Mouse (Mus musculus) gastrocnemius, adult 8-10 months (tissue): ENCODE data around the gene Olfr586. TPM values are rescaled to one million over a fixed set of nuclear protein-coding genes. Genes with fewer than 3 reads are reported as not detected.

Experiments used
- DNase-seq, 2 experiments: peaks; one replicate each; pipeline ENCODE4 v3.0.0; 2022; ENCODE audit warnings: low spot score in 2 of 2
- total RNA-seq, 4 experiments: library from RNA; stranded (reverse); gene quantifications; 2 replicates each; pipeline ENCODE4 v1.2.4; 2022

Gene Olfr586
- not detected for total RNA-seq

GRCm38 (mm10) chr7:103125538-103125937, at the start of gene Olfr586:
Olfr586 (minus strand) TSS chr7:103125638.
- no peak for DNase-seq

DNA sequence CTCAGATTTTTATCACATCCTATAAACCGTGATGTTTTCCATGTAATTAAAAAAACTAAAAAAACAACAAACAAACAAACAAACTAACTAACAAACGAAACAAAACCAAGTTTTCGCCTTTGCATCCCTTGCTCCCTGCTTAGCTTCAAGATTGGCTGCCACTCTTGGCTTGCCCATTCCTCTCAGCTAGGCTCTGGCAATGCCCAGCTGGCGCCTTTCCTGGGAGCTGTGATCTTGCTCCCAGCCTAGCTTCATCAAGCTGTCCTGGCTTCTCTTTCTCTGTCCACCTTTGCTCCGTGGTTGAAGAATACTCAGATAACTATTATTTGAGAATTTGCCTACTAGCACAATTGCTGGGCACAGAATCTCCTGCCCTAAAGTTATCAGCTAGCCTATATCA, 44.3 kb upstream of the Olfr586 start:
- no peak for DNase-seq

- no peak for DNase-seq
Observed at GRCm38 (mm10) chr7:103156256-103156655, 30.8 kb upstream of the Olfr586 start, which contains the start of gene Olfr589. Olfr589 (minus strand) TSS chr7:103156356.

GRCm38 (mm10) chr7:103140579-103140978, 15.1 kb upstream of the Olfr586 start, which contains the start of gene Olfr588-ps1:
Olfr588-ps1 (plus strand) TSS chr7:103140879.
- no peak for DNase-seq

DNA sequence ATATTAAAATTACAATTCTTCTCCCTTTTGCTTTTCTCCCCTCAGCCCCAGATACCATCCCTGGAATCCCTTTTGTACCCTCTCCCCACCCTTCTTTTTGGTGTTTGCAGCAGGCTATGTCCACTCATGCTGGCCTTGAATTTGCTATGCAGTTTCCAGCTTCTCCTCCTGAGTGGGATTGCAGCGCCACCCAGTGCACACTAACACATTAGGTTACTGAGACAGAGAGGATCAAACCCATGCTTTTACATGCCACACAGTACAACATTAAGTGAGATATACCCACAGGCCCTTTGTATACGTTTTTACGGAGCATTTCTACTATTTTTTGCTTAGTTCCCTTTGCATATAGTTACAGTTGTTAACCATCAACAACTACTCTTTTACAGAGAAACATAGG, 6.0 kb downstream of the Olfr586 start:
- DNase-seq, result no peak

GRCm38 (mm10) chr7:103097420-103097819, 28.0 kb downstream of the Olfr586 start, which contains the start of gene Olfr585:
Olfr585 (plus strand) TSS chr7:103097720.
- DNase-seq, result no peak

DNA sequence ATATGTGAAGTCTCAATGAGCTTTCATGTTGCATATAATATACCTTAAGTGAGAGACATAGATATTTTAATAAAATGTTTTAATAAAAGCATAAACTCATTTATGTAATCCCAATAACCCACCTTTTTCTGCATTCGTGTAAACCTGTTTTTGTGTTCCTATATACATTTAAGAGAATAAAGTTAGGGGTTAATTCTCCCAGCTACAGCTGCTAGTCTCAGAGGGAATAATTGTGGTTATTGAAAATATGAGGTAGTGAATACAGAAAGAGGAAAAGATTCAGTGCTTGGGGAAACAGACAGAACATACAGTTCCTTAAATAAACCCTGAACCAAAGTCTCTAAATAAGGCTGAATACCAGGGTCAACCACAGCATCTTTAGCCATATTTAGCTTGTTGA, 43.9 kb downstream of the Olfr586 start, which contains the start of gene Olfr584:
Olfr584 (plus strand) TSS at position 301 of the 400 bp plus-strand sequence.
- no peak for DNase-seq

Other genes starting within 250 kb of the Olfr586 start
- not detected for gene Olfr568, start 248.5 kb downstream of the Olfr586 start, total RNA-seq
- not detected for gene Olfr569, start 234.8 kb downstream of the Olfr586 start, total RNA-seq
- not detected for gene Olfr570, start 231.1 kb downstream of the Olfr586 start, total RNA-seq
- not detected for gene Olfr571, start 208.1 kb downstream of the Olfr586 start, total RNA-seq
- gene Olfr572, start 201.2 kb downstream of the Olfr586 start, total RNA-seq, result not detected
- not detected for gene Olfr573-ps1, start 183.1 kb downstream of the Olfr586 start, total RNA-seq
- gene Olfr574, start 177.2 kb downstream of the Olfr586 start, total RNA-seq, result not detected
- not detected for gene Olfr575, start 166.9 kb downstream of the Olfr586 start, total RNA-seq
- gene Olfr576, start 163.0 kb downstream of the Olfr586 start, total RNA-seq, result not detected
- not detected for gene Olfr577, start 149.7 kb downstream of the Olfr586 start, total RNA-seq
- gene Olfr578, start 136.3 kb downstream of the Olfr586 start, total RNA-seq, result not detected
- gene Olfr582, start 87.6 kb downstream of the Olfr586 start, total RNA-seq, result not detected
- not detected for gene Olfr583, start 74.3 kb downstream of the Olfr586 start, total RNA-seq
- not detected for gene Olfr584, start 43.8 kb downstream of the Olfr586 start, total RNA-seq
- gene Olfr585, start 27.9 kb downstream of the Olfr586 start, total RNA-seq, result not detected
- gene Olfr588-ps1, start 15.2 kb upstream of the Olfr586 start, total RNA-seq, result not detected
- gene Olfr589, start 30.7 kb upstream of the Olfr586 start, total RNA-seq, result not detected
- gene Olfr591, start 52.7 kb upstream of the Olfr586 start, total RNA-seq, result not detected
- gene Olfr592, start 59.2 kb upstream of the Olfr586 start, total RNA-seq, result not detected
- gene Olfr593, start 86.2 kb upstream of the Olfr586 start, total RNA-seq, result not detected
- not detected for gene Olfr594, start 91.4 kb upstream of the Olfr586 start, total RNA-seq
- not detected for gene Usp17ld, start 126.9 kb upstream of the Olfr586 start, total RNA-seq
- not detected for gene Olfr596, start 180.0 kb upstream of the Olfr586 start, total RNA-seq
- not detected for gene Olfr597, start 190.7 kb upstream of the Olfr586 start, total RNA-seq
- not detected for gene Olfr598, start 197.9 kb upstream of the Olfr586 start, total RNA-seq
- not detected for gene Olfr599, start 210.3 kb upstream of the Olfr586 start, total RNA-seq
- not detected for gene Olfr600, start 224.0 kb upstream of the Olfr586 start, total RNA-seq
- gene Olfr601, start 237.0 kb upstream of the Olfr586 start, total RNA-seq, result not detected